Mouse (Mus musculus): ENCODE results near the gene Pacrg. TPM values are rescaled to one million over a fixed set of nuclear protein-coding genes. Genes with fewer than 3 reads are reported as not detected.

Pacrg gene
- total and polyA plus RNA-seq, 2 experiments: not detected

GRCm38 (mm10) chr17:10661294-10661693 is 178.8 kb downstream of the Pacrg start:
- no peaks in the 10 kb centered on the region for H3K36me3 ChIP-seq (ENCODE audit: control insufficient read depth, insufficient read depth, low read length)
- TF ChIP-seq POLR2A (IDR thresholded peaks at IDR 0.05; ENCODE audit: extremely low read depth, insufficient read depth, low read length) (no peak), CTCF (IDR thresholded peaks at IDR 0.05; ENCODE audit: low read depth, low read length) (no peak)
- no peak overlapping the region for H3K9ac ChIP-seq (ENCODE audit: low read depth, low read length)
- H3K79me2 ChIP-seq (ENCODE audit: control insufficient read depth, insufficient read depth, low read length): no peaks in the 10 kb centered on the region
- no peak overlapping the region for H3K27ac ChIP-seq (replicated peaks; ENCODE audit: insufficient read depth, low read depth, low read length)
- no peak for DNase-seq (ENCODE audit: extremely low read depth, low read depth, low spot score)
- no peak overlapping the region for H3K4me3 ChIP-seq (ENCODE audit: insufficient read depth, low read depth, low read length)
- no peaks in the 10 kb centered on the region for H3K4me1 ChIP-seq (ENCODE audit: control insufficient read depth, insufficient read depth, low read length)
- no peaks in the 10 kb centered on the region for H3K27me3 ChIP-seq (ENCODE audit: control insufficient read depth, insufficient read depth, low read length)
- 79% methylated on average over 4 of the region's 4 CpGs for WGBS

DNA sequence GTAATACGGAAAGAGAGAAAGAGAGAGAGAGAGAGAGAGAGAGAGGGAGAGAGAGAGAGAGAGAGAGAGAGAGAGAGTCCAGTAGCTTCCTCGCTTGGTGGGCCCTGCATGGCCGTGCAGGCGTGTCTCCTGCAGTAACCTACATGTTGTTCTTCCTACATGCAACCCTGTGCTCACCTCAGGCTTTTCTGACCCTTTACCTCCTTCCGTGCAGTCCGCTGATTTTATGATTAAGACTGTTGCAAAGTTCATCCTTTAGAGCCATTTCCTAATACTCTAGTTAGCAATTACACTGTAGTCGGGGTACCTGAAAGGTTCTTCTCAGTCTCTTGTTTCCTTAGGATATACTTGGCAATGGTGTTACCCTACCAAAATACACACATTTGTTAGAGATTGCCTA is 196.5 kb downstream of the Pacrg start:
- no peaks in the 10 kb centered on the region for H3K79me2 ChIP-seq (ENCODE audit: control insufficient read depth, insufficient read depth, low read length)
- no peaks in the 10 kb centered on the region for H3K36me3 ChIP-seq (ENCODE audit: control insufficient read depth, insufficient read depth, low read length)
- no peak overlapping the region for H3K27ac ChIP-seq (replicated peaks; ENCODE audit: insufficient read depth, low read depth, low read length)
- H3K27me3 ChIP-seq (ENCODE audit: control insufficient read depth, insufficient read depth, low read length): no peaks in the 10 kb centered on the region
- no peak for TF ChIP-seq CTCF (IDR thresholded peaks at IDR 0.05; ENCODE audit: low read depth, low read length)
- no peak for TF ChIP-seq POLR2A (IDR thresholded peaks at IDR 0.05; ENCODE audit: extremely low read depth, insufficient read depth, low read length)
- DNase-seq (ENCODE audit: extremely low read depth, low read depth, low spot score): peak; percentile 70
- H3K9ac ChIP-seq (ENCODE audit: low read depth, low read length): no peak overlapping the region
- no peak overlapping the region for H3K4me3 ChIP-seq (ENCODE audit: insufficient read depth, low read depth, low read length)
- WGBS: 81% methylated on average over 7 of the region's 7 CpGs
- no peaks in the 10 kb centered on the region for H3K4me1 ChIP-seq (ENCODE audit: control insufficient read depth, insufficient read depth, low read length)

- no peak for DNase-seq (ENCODE audit: extremely low read depth, low read depth, low spot score)
- Histone ChIP-seq H3K27ac (replicated peaks; ENCODE audit: insufficient read depth, low read depth, low read length) (no peak overlapping the region), H3K4me1 (ENCODE audit: control insufficient read depth, insufficient read depth, low read length) (no peaks in the 10 kb centered on the region), H3K4me3 (ENCODE audit: insufficient read depth, low read depth, low read length) (no peak overlapping the region), H3K9ac (ENCODE audit: low read depth, low read length) (no peak overlapping the region), H3K79me2 (ENCODE audit: control insufficient read depth, insufficient read depth, low read length) (no peaks in the 10 kb centered on the region), H3K27me3 (ENCODE audit: control insufficient read depth, insufficient read depth, low read length) (no peaks in the 10 kb centered on the region), H3K36me3 (ENCODE audit: control insufficient read depth, insufficient read depth, low read length) (no peaks in the 10 kb centered on the region)
- TF ChIP-seq POLR2A (IDR thresholded peaks at IDR 0.05; ENCODE audit: extremely low read depth, insufficient read depth, low read length): no peak
- TF ChIP-seq CTCF (IDR thresholded peaks at IDR 0.05; ENCODE audit: low read depth, low read length): no peak
- 54% methylated on average over 1 of the region's 1 CpGs for WGBS
Measured at GRCm38 (mm10) chr17:10639816-10640215, 200.3 kb downstream of the Pacrg start.

DNA sequence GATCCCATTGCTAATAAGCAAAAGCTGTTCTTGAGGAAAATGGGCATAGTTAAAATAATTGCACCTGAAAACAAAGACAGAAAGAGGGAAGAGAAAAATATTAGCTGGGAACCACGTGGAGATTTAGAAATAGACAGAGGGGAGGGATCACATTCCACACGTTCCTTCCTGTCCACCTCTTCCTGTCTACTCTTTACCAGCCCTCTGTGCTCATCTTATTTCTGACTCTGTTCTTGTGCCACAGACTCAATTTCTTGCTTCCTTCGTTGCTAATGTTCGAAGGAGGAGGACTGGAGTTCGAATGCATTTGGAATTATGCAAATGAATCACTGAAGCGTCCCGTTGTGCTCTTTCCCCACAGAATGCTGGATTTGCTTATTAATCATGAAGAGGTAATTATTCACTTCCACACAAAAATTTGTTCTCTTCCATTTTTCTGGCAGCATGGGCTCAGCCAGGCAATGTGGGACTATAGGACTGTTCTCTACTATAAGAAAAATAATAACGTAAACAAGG is 204.1 kb downstream of the Pacrg start:
- Histone ChIP-seq H3K4me1 (ENCODE audit: control insufficient read depth, insufficient read depth, low read length) (no peaks in the 10 kb centered on the region), H3K4me3 (ENCODE audit: insufficient read depth, low read depth, low read length) (no peak overlapping the region), H3K27me3 (ENCODE audit: control insufficient read depth, insufficient read depth, low read length) (no peaks in the 10 kb centered on the region), H3K36me3 (ENCODE audit: control insufficient read depth, insufficient read depth, low read length) (no peaks in the 10 kb centered on the region), H3K9ac (ENCODE audit: low read depth, low read length) (no peak overlapping the region), H3K27ac (replicated peaks; ENCODE audit: insufficient read depth, low read depth, low read length) (no peak overlapping the region), H3K79me2 (ENCODE audit: control insufficient read depth, insufficient read depth, low read length) (no peaks in the 10 kb centered on the region)
- TF ChIP-seq POLR2A (IDR thresholded peaks at IDR 0.05; ENCODE audit: extremely low read depth, insufficient read depth, low read length) (no peak), CTCF (IDR thresholded peaks at IDR 0.05; ENCODE audit: low read depth, low read length) (no peak)
- DNase-seq (ENCODE audit: extremely low read depth, low read depth, low spot score): no peak
- 80% methylated on average over 8 of the region's 8 CpGs for WGBS

DNA sequence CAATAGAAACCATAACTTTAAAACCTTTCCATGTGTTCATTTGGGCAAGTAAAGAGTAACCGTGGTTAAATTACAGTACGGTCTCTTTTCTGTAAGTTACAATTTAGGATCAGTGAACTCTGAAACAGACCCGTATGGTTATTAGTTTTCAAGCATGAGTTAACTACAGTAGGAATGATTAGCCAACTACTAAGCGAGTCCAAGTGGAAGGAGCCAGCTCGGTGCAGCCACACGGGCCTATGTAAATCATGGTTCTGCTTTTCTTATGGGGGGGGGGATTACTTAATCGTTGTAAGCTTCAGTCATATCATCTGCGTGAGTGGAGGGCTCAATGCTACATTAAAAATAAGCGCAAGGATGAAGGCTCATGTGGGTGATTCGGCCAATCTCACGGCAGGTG is 204.6 kb downstream of the Pacrg start:
- no peaks in the 10 kb centered on the region for H3K36me3 ChIP-seq (ENCODE audit: control insufficient read depth, insufficient read depth, low read length)
- H3K4me1 ChIP-seq (ENCODE audit: control insufficient read depth, insufficient read depth, low read length): no peaks in the 10 kb centered on the region
- H3K27me3 ChIP-seq (ENCODE audit: control insufficient read depth, insufficient read depth, low read length): no peaks in the 10 kb centered on the region
- 93% methylated on average over 11 of the region's 11 CpGs for WGBS
- no peak overlapping the region for H3K4me3 ChIP-seq (ENCODE audit: insufficient read depth, low read depth, low read length)
- H3K27ac ChIP-seq (replicated peaks; ENCODE audit: insufficient read depth, low read depth, low read length): no peak overlapping the region
- no peak for DNase-seq (ENCODE audit: extremely low read depth, low read depth, low spot score)
- no peak overlapping the region for H3K9ac ChIP-seq (ENCODE audit: low read depth, low read length)
- no peaks in the 10 kb centered on the region for H3K79me2 ChIP-seq (ENCODE audit: control insufficient read depth, insufficient read depth, low read length)
- TF ChIP-seq POLR2A (IDR thresholded peaks at IDR 0.05; ENCODE audit: extremely low read depth, insufficient read depth, low read length): no peak
- no peak for TF ChIP-seq CTCF (IDR thresholded peaks at IDR 0.05; ENCODE audit: low read depth, low read length)

GRCm38 (mm10) chr17:10635046-10635445 is 205.1 kb downstream of the Pacrg start:
- Histone ChIP-seq H3K27me3 (ENCODE audit: control insufficient read depth, insufficient read depth, low read length) (no peaks in the 10 kb centered on the region), H3K4me1 (ENCODE audit: control insufficient read depth, insufficient read depth, low read length) (no peaks in the 10 kb centered on the region), H3K9ac (ENCODE audit: low read depth, low read length) (no peak overlapping the region), H3K36me3 (ENCODE audit: control insufficient read depth, insufficient read depth, low read length) (no peaks in the 10 kb centered on the region), H3K4me3 (ENCODE audit: insufficient read depth, low read depth, low read length) (no peak overlapping the region), H3K79me2 (ENCODE audit: control insufficient read depth, insufficient read depth, low read length) (no peaks in the 10 kb centered on the region), H3K27ac (replicated peaks; ENCODE audit: insufficient read depth, low read depth, low read length) (no peak overlapping the region)
- DNase-seq (ENCODE audit: extremely low read depth, low read depth, low spot score): no peak
- TF ChIP-seq POLR2A (IDR thresholded peaks at IDR 0.05; ENCODE audit: extremely low read depth, insufficient read depth, low read length) (no peak), CTCF (IDR thresholded peaks at IDR 0.05; ENCODE audit: low read depth, low read length) (no peak)
- 92% methylated on average over 6 of the region's 6 CpGs for WGBS

Data from liver, adult 2 months (tissue).